Mouse (Mus musculus) forebrain, embryonic 16.5 days (tissue): ENCODE measurements at regions not wholly inside any gene's neighbourhood (a gene's known extent, or its start where the extent isn't known, plus 50 kb on each side); places are given as distances from the start of the nearest gene placed in this dataset.

Experiments used
- ATAC-seq: fragments of 200-750 bp; cut with Nextera tagmentation; 2 replicates; pipeline ENCODE4 v1.8.0; 2017; ENCODE audit warnings: mild to moderate bottlenecking, moderate library complexity
- H3K27ac ChIP-seq: fragments of 300-500 bp; sonication (generic); 2 replicates; pipeline ENCODE4 v1.5.1; 2014; ENCODE audit warnings: low read length, control low read depth
- H3K27me3 ChIP-seq: fragments of 300-500 bp; sonication (generic); replicated peaks from 2 replicates; pipeline ENCODE4 v1.6.1; 2014; ENCODE audit warnings: low read length; ENCODE audit not compliant: control insufficient read depth, insufficient read depth
- H3K36me3 ChIP-seq: fragments of 300-500 bp; sonication (generic); 2 replicates; pipeline ENCODE4 v1.6.1; 2014; ENCODE audit not compliant: control insufficient read depth, insufficient read depth
- H3K4me1 ChIP-seq: fragments of 300-500 bp; sonication (generic); replicated peaks from 2 replicates; pipeline ENCODE4 v1.6.1; 2014; ENCODE audit warnings: low read length; ENCODE audit not compliant: control insufficient read depth, insufficient read depth
- H3K4me2 ChIP-seq: fragments of 300-500 bp; sonication (generic); 2 replicates; pipeline ENCODE4 v1.6.1; 2014; ENCODE audit warnings: mild to moderate bottlenecking, low read length, control low read depth
- H3K4me3 ChIP-seq: fragments of 300-500 bp; sonication (generic); replicated peaks from 2 replicates; pipeline ENCODE4 v1.5.1; 2014; ENCODE audit warnings: mild to moderate bottlenecking, low read length, control low read depth
- H3K9ac ChIP-seq: fragments of 300-500 bp; sonication (generic); replicated peaks from 2 replicates; pipeline ENCODE4 v1.6.1; 2014; ENCODE audit warnings: low read depth, low read length, control low read depth
- H3K9me3 ChIP-seq: fragments of 300-500 bp; sonication (generic); 2 replicates; pipeline ENCODE4 v1.6.1; 2016; ENCODE audit warnings: low read length; ENCODE audit not compliant: control insufficient read depth
- WGBS: fragments of 180-500 bp; shearing (Covaris S2); extraction: QIAGEN DNeasy Blood & Tissue Kit; methylation state at CpG from one replicate; pipeline ENCODE4 v1.1.7; 2014; 5-methylcytosine and 5-hydroxymethylcytosine counted together

- H3K4me2 ChIP-seq, result no peak overlapping the region
- 34% methylated on average over 6 of the region's 6 CpGs for WGBS
- no peaks in the 10 kb centered on the region for H3K27me3 ChIP-seq
- ATAC-seq, result no peak
- H3K27ac ChIP-seq, result no peak overlapping the region
- H3K4me1 ChIP-seq, result no peaks in the 10 kb centered on the region
- no peak overlapping the region for H3K9ac ChIP-seq
- no peaks in the 10 kb centered on the region for H3K36me3 ChIP-seq
- no peak overlapping the region for H3K4me3 ChIP-seq
- H3K9me3 ChIP-seq, result no peaks in the 10 kb centered on the region
Measured at GRCm38 (mm10) chr4:35534565-35535279, 308.7 kb upstream of the C9orf72 start.

- Histone ChIP-seq H3K27me3 (no peaks in the 10 kb centered on the region), H3K27ac (no peak overlapping the region), H3K4me3 (no peak overlapping the region), H3K9me3 (no peaks in the 10 kb centered on the region), H3K9ac (no peak overlapping the region), H3K4me2 (no peak overlapping the region), H3K4me1 (no peaks in the 10 kb centered on the region), H3K36me3 (no peaks in the 10 kb centered on the region)
- no peak for ATAC-seq
Measured at GRCm38 (mm10) chr4:35534154-35534553, 308.2 kb upstream of the C9orf72 start.
